Mouse (Mus musculus) heart, postnatal 25 days (tissue): ENCODE results near the gene Dusp1. TPM values are rescaled to one million over a fixed set of nuclear protein-coding genes. Genes with fewer than 3 reads are reported as not detected.

Experiments used
- DNase-seq: peaks from one replicate; pipeline ENCODE4 v3.0.0; 2022; ENCODE audit warnings: low spot score
- intact Hi-C: fragments of 180-260 bp; cut with DNase I; formaldehyde crosslinking; loops from one replicate; pipeline ENCODE4 v1.15.1; 2025
- total RNA-seq, 2 experiments: library from RNA; stranded (reverse); gene quantifications; 2 replicates each; pipeline ENCODE4 v1.2.3; 2021

The Dusp1 gene
- total RNA-seq, 2 experiments from 2014 or later, result 44.8 to 66.4 TPM

- DNase-seq, result no peak
Observed at GRCm38 (mm10) chr17:26587961-26588487, 26.1 kb upstream of the Dusp1 start.

GRCm38 (mm10) chr17:26584558-26585136 is 22.7 kb upstream of the Dusp1 start:
- intact Hi-C loops, result loop anchor here (5.0 kb wide), 2 partner anchors 53 to 77 kb away; no protein-coding TSS in a partner anchor
- peak; percentile 90 for DNase-seq

More at GRCm38 (mm10) chr17:26587961-26588487, 26.1 kb upstream of the Dusp1 start:
- intact Hi-C loops, result no loop called here

- intact Hi-C loops, result loop anchor here (5.0 kb wide), 2 partner anchors 53 to 77 kb away; no protein-coding TSS in a partner anchor
- DNase-seq, result no peak
Observed at GRCm38 (mm10) chr17:26584063-26584462, 22.1 kb upstream of the Dusp1 start.

GRCm38 (mm10) chr17:26583606-26584005 is 21.7 kb upstream of the Dusp1 start:
- intact Hi-C loops, result loop anchor here (5.0 kb wide), 2 partner anchors 54 to 76 kb away; no protein-coding TSS in a partner anchor
- DNase-seq, result no peak

- intact Hi-C loops, result loop anchor here (5.0 kb wide), 2 partner anchors 54 to 76 kb away; no protein-coding TSS in a partner anchor
- DNase-seq, result no peak
Observed at GRCm38 (mm10) chr17:26583056-26583455, 21.1 kb upstream of the Dusp1 start.

- peak; percentile 59 for DNase-seq
- intact Hi-C loops, result loop anchor here (5.0 kb wide), 2 partner anchors 55 to 75 kb away; no protein-coding TSS in a partner anchor
Observed at GRCm38 (mm10) chr17:26582297-26582696, 20.4 kb upstream of the Dusp1 start.

- intact Hi-C loops, result loop anchor here (5.0 kb wide), 2 partner anchors 56 to 74 kb away; no protein-coding TSS in a partner anchor
- DNase-seq, result no peak
Observed at GRCm38 (mm10) chr17:26580873-26581401, 19.0 kb upstream of the Dusp1 start.

GRCm38 (mm10) chr17:26579396-26579795 is 17.5 kb upstream of the Dusp1 start:
- intact Hi-C loops, result no loop called here
- no peak for DNase-seq

GRCm38 (mm10) chr17:26578771-26579170 is 16.8 kb upstream of the Dusp1 start:
- intact Hi-C loops, result no loop called here
- no peak for DNase-seq

- intact Hi-C loops, result no loop called here
- no peak for DNase-seq
Observed at GRCm38 (mm10) chr17:26578162-26578561, 16.2 kb upstream of the Dusp1 start.

- no peak for DNase-seq
- intact Hi-C loops, result loop anchor here (2.0 kb wide), 1 partner anchor 29 kb away; no protein-coding TSS in a partner anchor
Observed at GRCm38 (mm10) chr17:26577309-26577708, 15.4 kb upstream of the Dusp1 start.

- peak; percentile 72 for DNase-seq
- intact Hi-C loops, result loop anchor here (2.0 kb wide), 1 partner anchor 28 kb away; no protein-coding TSS in a partner anchor
Observed at GRCm38 (mm10) chr17:26576833-26577232, 14.9 kb upstream of the Dusp1 start.

GRCm38 (mm10) chr17:26575786-26576690 is 14.1 kb upstream of the Dusp1 start:
- intact Hi-C loops, result loop anchor here (2.0 kb wide), 1 partner anchor 27 kb away; no protein-coding TSS in a partner anchor
- no peak for DNase-seq

GRCm38 (mm10) chr17:26574701-26575100 is 12.8 kb upstream of the Dusp1 start:
- DNase-seq, result no peak
- intact Hi-C loops, result no loop called here

- no peak for DNase-seq
- intact Hi-C loops, result no loop called here
Observed at GRCm38 (mm10) chr17:26574118-26574517, 12.2 kb upstream of the Dusp1 start.

GRCm38 (mm10) chr17:26572265-26572664 is 10.3 kb upstream of the Dusp1 start:
- intact Hi-C loops, result no loop called here
- no peak for DNase-seq

GRCm38 (mm10) chr17:26571377-26571776 is 9.4 kb upstream of the Dusp1 start:
- intact Hi-C loops, result no loop called here
- peak; percentile 58 for DNase-seq

GRCm38 (mm10) chr17:26570651-26571118 is 8.8 kb upstream of the Dusp1 start:
- DNase-seq, result no peak
- intact Hi-C loops, result no loop called here

GRCm38 (mm10) chr17:26569594-26570350 is 7.8 kb upstream of the Dusp1 start:
- no peak for DNase-seq
- intact Hi-C loops, result no loop called here
